Mouse (Mus musculus): ENCODE data around the gene Vmn1r36. TPM values are rescaled to one million over a fixed set of nuclear protein-coding genes. Genes with fewer than 3 reads are reported as not detected.

The Vmn1r36 gene
- not detected for polyA plus RNA-seq (2015; fragmentation: Illumina TruSeq; extraction: RNeasy Lipid Tissue Mini Kit (QIAGEN cat#74804); ENCODE audit: insufficient read depth, low replicate concordance)

GRCm38 (mm10) chr6:66719068-66719467 is at the start of gene Vmn1r36:
TSS of gene Vmn1r36 (minus strand) at chr6:66719168.

GRCm38 (mm10) chr6:66729082-66729481 is 10.1 kb upstream of the Vmn1r36 start, which contains the start of gene Vmn1r37:
TSS of gene Vmn1r37 (plus strand) at chr6:66729382.

GRCm38 (mm10) chr6:66685806-66686205 is 33.2 kb downstream of the Vmn1r36 start, which contains the start of gene Vmn1r35:
TSS of gene Vmn1r35 (minus strand) at chr6:66685906.

Other genes with a start within 250 kb of the Vmn1r36 start
- 42.8 TPM for gene Mad2l1, start 183.8 kb downstream of the Vmn1r36 start, polyA plus RNA-seq (2015; fragmentation: Illumina TruSeq; extraction: RNeasy Lipid Tissue Mini Kit (QIAGEN cat#74804); ENCODE audit: insufficient read depth, low replicate concordance)
- not detected for gene Vmn1r32, start 159.1 kb downstream of the Vmn1r36 start, polyA plus RNA-seq (2015; fragmentation: Illumina TruSeq; extraction: RNeasy Lipid Tissue Mini Kit (QIAGEN cat#74804); ENCODE audit: insufficient read depth, low replicate concordance)
- not detected for gene Vmn1r33, start 100.9 kb downstream of the Vmn1r36 start, polyA plus RNA-seq (2015; fragmentation: Illumina TruSeq; extraction: RNeasy Lipid Tissue Mini Kit (QIAGEN cat#74804); ENCODE audit: insufficient read depth, low replicate concordance)
- not detected for gene Vmn1r34, start 75.3 kb downstream of the Vmn1r36 start, polyA plus RNA-seq (2015; fragmentation: Illumina TruSeq; extraction: RNeasy Lipid Tissue Mini Kit (QIAGEN cat#74804); ENCODE audit: insufficient read depth, low replicate concordance)
- not detected for gene Vmn1r35, start 33.3 kb downstream of the Vmn1r36 start, polyA plus RNA-seq (2015; fragmentation: Illumina TruSeq; extraction: RNeasy Lipid Tissue Mini Kit (QIAGEN cat#74804); ENCODE audit: insufficient read depth, low replicate concordance)
- not detected for gene Vmn1r37, start 10.2 kb upstream of the Vmn1r36 start, polyA plus RNA-seq (2015; fragmentation: Illumina TruSeq; extraction: RNeasy Lipid Tissue Mini Kit (QIAGEN cat#74804); ENCODE audit: insufficient read depth, low replicate concordance)
- not detected for gene Vmn1r38, start 63.5 kb upstream of the Vmn1r36 start, polyA plus RNA-seq (2015; fragmentation: Illumina TruSeq; extraction: RNeasy Lipid Tissue Mini Kit (QIAGEN cat#74804); ENCODE audit: insufficient read depth, low replicate concordance)
- not detected for gene Vmn1r39, start 91.4 kb upstream of the Vmn1r36 start, polyA plus RNA-seq (2015; fragmentation: Illumina TruSeq; extraction: RNeasy Lipid Tissue Mini Kit (QIAGEN cat#74804); ENCODE audit: insufficient read depth, low replicate concordance)
- gene Gng12, start 177.2 kb upstream of the Vmn1r36 start, polyA plus RNA-seq (2015; fragmentation: Illumina TruSeq; extraction: RNeasy Lipid Tissue Mini Kit (QIAGEN cat#74804); ENCODE audit: insufficient read depth, low replicate concordance), result 43.4 TPM

Measured in spleen, adult 10 weeks (tissue).